In genomic region chr15:85336301-85336991, GRCm38 (mm10) we compare ENCODE assay signal across 8 mouse cellular contexts. TPM values are rescaled to one million over a fixed set of nuclear protein-coding genes. Genes with fewer than 3 reads are reported as not detected.
DNase-seq lines count a peak whose midpoint lies in the region; ATAC-seq and TF ChIP-seq lines count a peak whose summit lies in the region.

No protein-coding gene starts in this region.

- no peaks in the 10 kb centered on the region for H3K36me3 ChIP-seq in heart, embryonic 10.5 days
- H3K36me3 ChIP-seq in kidney, embryonic 14.5 days (ENCODE audit: control insufficient read depth, insufficient read depth, low read length) = no peaks in the 10 kb centered on the region
- no peaks in the 10 kb centered on the region for H3K36me3 ChIP-seq in limb, embryonic 15.5 days
- H3K36me3 ChIP-seq in midbrain, postnatal 0 days (ENCODE audit: insufficient read depth, low read length) = no peaks in the 10 kb centered on the region

- peak; percentile 78 to 79 for DNase-seq in B cell, adult 2 months
- DNase-seq in heart, embryonic 10.5 days (ENCODE audit: low spot score) = peak; percentile 94
- DNase-seq in midbrain, postnatal 0 days (ENCODE audit: low spot score) = peak; percentile 95
- peak; percentile 63 to 74 for DNase-seq in spleen, postnatal 10 days (ENCODE audit: low spot score in 2 of 2)

- no peak for TF ChIP-seq POLR2A in bone marrow macrophage, adult 2 months (IDR thresholded peaks at IDR 0.05; ENCODE audit: borderline replicate concordance, low read depth, low read length)
- TF ChIP-seq POLR2A in embryonic fibroblast, embryonic 13.5 days (IDR thresholded peaks at IDR 0.05; ENCODE audit: low read depth, low read length) = peak; percentile 86

- no peak for TF ChIP-seq CTCF in bone marrow macrophage, adult 2 months (IDR thresholded peaks at IDR 0.05; ENCODE audit: low read depth, low read length)
- no peak for TF ChIP-seq CTCF in embryonic fibroblast, embryonic 13.5 days (IDR thresholded peaks at IDR 0.05; ENCODE audit: borderline replicate concordance, insufficient read depth, low read length)
- no peak for TF ChIP-seq CTCF in midbrain, postnatal 0 days (IDR thresholded peaks at IDR 0.05)

- H3K27ac ChIP-seq in bone marrow macrophage, adult 2 months (ENCODE audit: insufficient read depth, low read depth, low read length) = peak overlapping the region; percentile 91
- peak overlapping the region; percentile 79 for H3K27ac ChIP-seq in embryonic fibroblast, embryonic 13.5 days (ENCODE audit: insufficient read depth, low read length)
- H3K27ac ChIP-seq in heart, embryonic 10.5 days = peak overlapping the region; percentile 97
- peak overlapping the region; percentile 87 for H3K27ac ChIP-seq in kidney, embryonic 14.5 days (ENCODE audit: low read depth, low read length)
- H3K27ac ChIP-seq in limb, embryonic 15.5 days = peak overlapping the region; percentile 99
- peak overlapping the region; percentile 98 for H3K27ac ChIP-seq in midbrain, postnatal 0 days (ENCODE audit: low read depth, low read length)

- H3K4me1 ChIP-seq in bone marrow macrophage, adult 2 months (ENCODE audit: control insufficient read depth, insufficient read depth, low read length) = peaks cover 14% of the 10 kb centered on the region
- H3K4me1 ChIP-seq in embryonic fibroblast, embryonic 13.5 days (ENCODE audit: control insufficient read depth, insufficient read depth, low read length) = peaks cover 3% of the 10 kb centered on the region
- peaks cover 16% of the 10 kb centered on the region for H3K4me1 ChIP-seq in heart, embryonic 10.5 days
- peaks cover 6% of the 10 kb centered on the region; the same call in 1 of the 2 replicates for H3K4me1 ChIP-seq in kidney, embryonic 14.5 days (ENCODE audit: control insufficient read depth, insufficient read depth, low read length)
- peaks cover 13% of the 10 kb centered on the region for H3K4me1 ChIP-seq in limb, embryonic 15.5 days
- H3K4me1 ChIP-seq in midbrain, postnatal 0 days (ENCODE audit: insufficient read depth, low read length) = peaks cover 7% of the 10 kb centered on the region; the same call in 1 of the 2 replicates

- peak; percentile 96 for ATAC-seq in kidney, embryonic 14.5 days (ENCODE audit: low FRiP score, low TSS enrichment)
- ATAC-seq in limb, embryonic 15.5 days (ENCODE audit: insufficient number of reproducible peaks, low FRiP score, low TSS enrichment, low read depth) = peak; percentile 91
- peak; percentile 96 for ATAC-seq in midbrain, postnatal 0 days (ENCODE audit: low FRiP score)

- no peaks in the 10 kb centered on the region for H3K27me3 ChIP-seq in heart, embryonic 10.5 days (ENCODE audit: insufficient read depth, poor library complexity, severe bottlenecking)
- no peaks in the 10 kb centered on the region for H3K27me3 ChIP-seq in kidney, embryonic 14.5 days (ENCODE audit: control insufficient read depth, insufficient read depth, low read length)
- H3K27me3 ChIP-seq in limb, embryonic 15.5 days = no peaks in the 10 kb centered on the region
- H3K27me3 ChIP-seq in midbrain, postnatal 0 days (ENCODE audit: insufficient read depth, low read length) = no peaks in the 10 kb centered on the region

- H3K9me3 ChIP-seq in heart, embryonic 10.5 days = no peaks in the 10 kb centered on the region
- no peaks in the 10 kb centered on the region for H3K9me3 ChIP-seq in kidney, embryonic 14.5 days (ENCODE audit: control insufficient read depth, low read length)
- H3K9me3 ChIP-seq in limb, embryonic 15.5 days = no peaks in the 10 kb centered on the region
- no peaks in the 10 kb centered on the region for H3K9me3 ChIP-seq in midbrain, postnatal 0 days (ENCODE audit: low read length)

- peak overlapping the region; percentile 86 for H3K9ac ChIP-seq in kidney, embryonic 14.5 days (ENCODE audit: low read depth, low read length)
- H3K9ac ChIP-seq in limb, embryonic 15.5 days = peak overlapping the region; percentile 68
- peak overlapping the region; percentile 99 for H3K9ac ChIP-seq in midbrain, postnatal 0 days (replicated peaks; ENCODE audit: low read length, poor library complexity, severe bottlenecking)

- peak overlapping the region; percentile 77 for H3K4me3 ChIP-seq in bone marrow macrophage, adult 2 months (ENCODE audit: insufficient read depth, low read length)
- peak overlapping the region; percentile 56 for H3K4me3 ChIP-seq in embryonic fibroblast, embryonic 13.5 days (ENCODE audit: insufficient read depth, low read length)
- peak overlapping the region; percentile 81 for H3K4me3 ChIP-seq in heart, embryonic 10.5 days
- H3K4me3 ChIP-seq in kidney, embryonic 14.5 days (ENCODE audit: low read length) = peak overlapping the region; percentile 65
- peak overlapping the region; percentile 79 for H3K4me3 ChIP-seq in limb, embryonic 15.5 days
- peak overlapping the region; percentile 96 for H3K4me3 ChIP-seq in midbrain, postnatal 0 days (ENCODE audit: low read depth, low read length)

- peak overlapping the region; percentile 71 for H3K4me2 ChIP-seq in kidney, embryonic 14.5 days (replicated peaks; ENCODE audit: low read depth, low read length)
- peak overlapping the region; percentile 57 for H3K4me2 ChIP-seq in limb, embryonic 15.5 days
- peak overlapping the region; percentile 73 for H3K4me2 ChIP-seq in midbrain, postnatal 0 days (ENCODE audit: low read depth, low read length, poor library complexity, severe bottlenecking)

- WGBS in heart, embryonic 10.5 days = under 1% methylated on average over 54 of the region's 54 CpGs
- under 1% methylated on average over 51 of the region's 54 CpGs for WGBS in kidney, embryonic 14.5 days
- under 1% methylated on average over 51 of the region's 54 CpGs for WGBS in limb, embryonic 15.5 days
- WGBS in midbrain, postnatal 0 days = under 1% methylated on average over 53 of the region's 54 CpGs

RNA-seq across cellular contexts. Expression of gene Atxn10, which starts 0.4 kb away (rescaled TPM):
- polyA plus RNA-seq in bone marrow macrophage, adult 2 months (2012; ENCODE audit: insufficient read depth, insufficient read length, missing spikeins) = 62.0 and 70.2 TPM in 2 replicates
- 205 and 229 TPM in 2 replicates for polyA plus RNA-seq in embryonic fibroblast, embryonic 13.5 days (2011; ENCODE audit: insufficient read length, low read depth, missing spikeins)
- 294 and 302 TPM in 2 replicates for polyA plus RNA-seq in heart, embryonic 10.5 days (2016; fragmentation: Nextera tagmentation; extraction: Ambion mirVana)
- polyA plus RNA-seq in kidney, embryonic 14.5 days (2014; fragmentation: Nextera tagmentation; extraction: Ambion mirVana) = 249 and 297 TPM in 2 replicates
- polyA plus RNA-seq in limb, embryonic 15.5 days (2015; fragmentation: Nextera tagmentation; extraction: Ambion mirVana) = 283 and 286 TPM in 2 replicates
- total RNA-seq in midbrain, postnatal 0 days (2014; rRNA removed) = 271 and 311 TPM in 2 replicates
- polyA plus RNA-seq in midbrain, postnatal 0 days (2015; fragmentation: Nextera tagmentation; extraction: Ambion mirVana) = 519 TPM in 2 replicates

Comparison
In these comparisons a context has a peak if more than half of its experiments do, and no peak if none do; other contexts are left out.
1. Peak in every context shown above with its lines: DNase-seq, ATAC-seq, H3K4me3 ChIP-seq and H3K27ac ChIP-seq.